Mouse (Mus musculus) liver, adult 2 months (tissue): ENCODE results near the gene Ubr2.

Source experiments
- CTCF ChIP-seq: fragments of 200-500 bp; IDR thresholded peaks from 2 replicates; pipeline ENCODE4 v1.5.1; 2011; ENCODE audit warnings: low read depth, low read length, control low read depth
- POLR2A ChIP-seq: fragments of 200-500 bp; IDR thresholded peaks from 2 replicates; pipeline ENCODE4 v1.6.1; 2011; ENCODE audit warnings: low read length, control low read depth; ENCODE audit not compliant: insufficient read depth; ENCODE audit errors: extremely low read depth

GRCm38 (mm10) chr17:47024805-47025204 is 14.4 kb upstream of the Ubr2 start:
- TF ChIP-seq CTCF = no peak
- no peak for TF ChIP-seq POLR2A
